Mouse (Mus musculus) liver, embryonic 13.5 days (tissue): Measurements from ENCODE around the gene Trim58. TPM values are rescaled to one million over a fixed set of nuclear protein-coding genes. Genes with fewer than 3 reads are reported as not detected.

Source experiments
- ATAC-seq: fragments of 200-750 bp; cut with Nextera tagmentation; 2 replicates; pipeline ENCODE4 v1.8.0; 2017; ENCODE audit warnings: low read depth, mild to moderate bottlenecking, moderate number of reproducible peaks, moderate library complexity
- DNase-seq: peaks from one replicate; pipeline ENCODE4 v3.0.0; 2022
- H3K27ac ChIP-seq: fragments of 300-500 bp; sonication (generic); 2 replicates; pipeline ENCODE4 v1.5.1; 2015; ENCODE audit warnings: moderate library complexity, mild to moderate bottlenecking, inconsistent platforms
- H3K27me3 ChIP-seq: fragments of 300-500 bp; sonication (generic); 2 replicates; pipeline ENCODE4 v1.6.1; 2015; ENCODE audit warnings: mild to moderate bottlenecking, inconsistent platforms
- H3K36me3 ChIP-seq: fragments of 300-500 bp; sonication (generic); 2 replicates; pipeline ENCODE4 v1.6.1; 2015; ENCODE audit warnings: mild to moderate bottlenecking, inconsistent platforms
- H3K4me1 ChIP-seq: fragments of 300-500 bp; sonication (generic); replicated peaks from 2 replicates; pipeline ENCODE4 v1.6.1; 2015; ENCODE audit warnings: inconsistent platforms
- H3K4me2 ChIP-seq: fragments of 300-500 bp; sonication (generic); 2 replicates; pipeline ENCODE4 v1.6.1; 2015; ENCODE audit warnings: inconsistent platforms, mild to moderate bottlenecking, moderate library complexity
- H3K4me3 ChIP-seq: fragments of 300-500 bp; sonication (generic); replicated peaks from 2 replicates; pipeline ENCODE4 v1.5.1; 2015; ENCODE audit warnings: mild to moderate bottlenecking, inconsistent platforms
- H3K9ac ChIP-seq: fragments of 300-500 bp; sonication (generic); 2 replicates; pipeline ENCODE4 v1.6.1; 2015; ENCODE audit warnings: mild to moderate bottlenecking, inconsistent platforms
- H3K9me3 ChIP-seq: fragments of 300-500 bp; sonication (generic); replicated peaks from 2 replicates; pipeline ENCODE4 v1.6.1; 2016; ENCODE audit warnings: inconsistent platforms
- WGBS: fragments of 180-500 bp; shearing (Covaris S2); methylation state at CpG from one replicate; pipeline ENCODE4 v1.1.7; 2015; ENCODE audit not compliant: insufficient replicate concordance; 5-methylcytosine and 5-hydroxymethylcytosine counted together
- polyA plus RNA-seq: library from polyadenylated mRNA; unstranded; fragments of >200 nt; fragmentation: Nextera tagmentation; extraction: Ambion mirVana; gene quantifications from 2 replicates; pipeline ENCODE4 v1.2.1, GENCODE M21; 2015

The Trim58 gene
- polyA plus RNA-seq, 1 experiment from 2014 or later: 9.2 TPM

- H3K27me3 ChIP-seq: 0 out of 2 replicates have a peak, but pooled peaks cover 4% of the 10 kb centered on the region
- no peaks in the 10 kb centered on the region for H3K4me1 ChIP-seq
- H3K4me3 ChIP-seq: no peak within 1 kb of the TSS
- no peak within 1 kb of the TSS for H3K4me2 ChIP-seq
- no peak within 1 kb of the TSS for H3K27ac ChIP-seq
- ATAC-seq (no peak), DNase-seq (no peak)
- no peaks in the 10 kb centered on the region for H3K36me3 ChIP-seq
- no peak within 1 kb of the TSS for H3K9ac ChIP-seq
- WGBS: 70% methylated on average over 4 of the region's 4 CpGs
- H3K9me3 ChIP-seq: no peaks in the 10 kb centered on the region
These were observed 24.3 kb upstream of the Trim58 start, which contains the start of gene 2210407C18Rik for GRCm38 (mm10) chr11:58615975-58616374. Gene 2210407C18Rik (minus strand): TSS chr11:58616075.

- Histone ChIP-seq H3K4me2 (no peak overlapping the region), H3K4me1 (no peaks in the 10 kb centered on the region), H3K27ac (no peak overlapping the region), H3K9me3 (no peaks in the 10 kb centered on the region), H3K27me3 (no peaks in the 10 kb centered on the region; the same call in 1 of the 2 replicates), H3K9ac (no peak overlapping the region), H3K4me3 (no peak overlapping the region), H3K36me3 (no peaks in the 10 kb centered on the region)
- WGBS: 43% methylated on average over 3 of the region's 3 CpGs
- ATAC-seq: no peak
- DNase-seq: no peak
These were observed 21.9 kb upstream of the Trim58 start for GRCm38 (mm10) chr11:58618369-58618768.

GRCm38 (mm10) chr11:58618793-58619192 lies 21.5 kb upstream of the Trim58 start:
- H3K4me1 ChIP-seq: no peaks in the 10 kb centered on the region
- H3K36me3 ChIP-seq: no peaks in the 10 kb centered on the region
- ATAC-seq: no peak
- no peak for DNase-seq
- H3K27ac ChIP-seq: no peak overlapping the region
- no peak overlapping the region for H3K4me3 ChIP-seq
- no peak overlapping the region for H3K4me2 ChIP-seq
- 62% methylated on average over 6 of the region's 6 CpGs for WGBS
- no peaks in the 10 kb centered on the region for H3K9me3 ChIP-seq
- H3K27me3 ChIP-seq: no peaks in the 10 kb centered on the region; the same call in 1 of the 2 replicates
- H3K9ac ChIP-seq: no peak overlapping the region

GRCm38 (mm10) chr11:58626146-58626545 lies 14.1 kb upstream of the Trim58 start:
- Histone ChIP-seq H3K27ac (no peak overlapping the region), H3K4me3 (no peak overlapping the region), H3K4me2 (no peak overlapping the region), H3K36me3 (no peaks in the 10 kb centered on the region), H3K9me3 (no peaks in the 10 kb centered on the region), H3K4me1 (no peaks in the 10 kb centered on the region), H3K9ac (no peak overlapping the region), H3K27me3 (no peaks in the 10 kb centered on the region; the same call in 1 of the 2 replicates)
- no peak for ATAC-seq
- WGBS: 48% methylated on average over 4 of the region's 4 CpGs
- DNase-seq: no peak

- Histone ChIP-seq H3K4me1 (0 out of 2 replicates have a peak, but pooled peaks cover 6% of the 10 kb centered on the region), H3K27me3 (no peaks in the 10 kb centered on the region), H3K27ac (no peak within 1 kb of the TSS), H3K9ac (no peak within 1 kb of the TSS), H3K36me3 (no peaks in the 10 kb centered on the region), H3K4me2 (no peak within 1 kb of the TSS), H3K4me3 (no peak within 1 kb of the TSS), H3K9me3 (no peaks in the 10 kb centered on the region)
- WGBS: 53% methylated on average over 5 of the region's 5 CpGs
- no peak for ATAC-seq
- no peak for DNase-seq
These were observed 9.9 kb upstream of the Trim58 start, which contains the start of gene Olfr323 for GRCm38 (mm10) chr11:58630401-58630800. Gene Olfr323 (minus strand): TSS chr11:58630501.

GRCm38 (mm10) chr11:58634878-58635277 lies 5.4 kb upstream of the Trim58 start:
- Histone ChIP-seq H3K27ac (no peak overlapping the region), H3K4me1 (peaks cover 25% of the 10 kb centered on the region), H3K4me2 (no peak overlapping the region), H3K36me3 (no peaks in the 10 kb centered on the region), H3K9ac (no peak overlapping the region), H3K27me3 (peaks cover 8% of the 10 kb centered on the region; the same call in 1 of the 2 replicates), H3K9me3 (no peaks in the 10 kb centered on the region), H3K4me3 (no peak overlapping the region)
- ATAC-seq (no peak), DNase-seq (no peak)
- 64% methylated on average over 4 of the region's 4 CpGs for WGBS

GRCm38 (mm10) chr11:58636376-58636977 lies 3.8 kb upstream of the Trim58 start:
- WGBS: 2% methylated on average over 4 of the region's 4 CpGs
- no peak for ATAC-seq
- no peak overlapping the region for H3K9ac ChIP-seq
- DNase-seq: peak; percentile 63
- peaks cover 35% of the 10 kb centered on the region for H3K4me1 ChIP-seq
- H3K9me3 ChIP-seq: no peaks in the 10 kb centered on the region
- H3K4me2 ChIP-seq: no peak overlapping the region
- H3K4me3 ChIP-seq: no peak overlapping the region
- no peaks in the 10 kb centered on the region for H3K36me3 ChIP-seq
- H3K27ac ChIP-seq: no peak overlapping the region
- peaks cover 8% of the 10 kb centered on the region; the same call in 1 of the 2 replicates for H3K27me3 ChIP-seq

- DNase-seq: no peak
These were observed 2.0 kb upstream of the Trim58 start for GRCm38 (mm10) chr11:58638176-58638701.

GRCm38 (mm10) chr11:58641057-58641456 lies 792 bp downstream of the Trim58 start:
- DNase-seq: peak; percentile 72
- peaks cover 35% of the 10 kb centered on the region for H3K36me3 ChIP-seq
- H3K27ac ChIP-seq: peak overlapping the region; percentile 100
- peak overlapping the region; percentile 98 for H3K9ac ChIP-seq
- peak overlapping the region; percentile 78 for H3K4me3 ChIP-seq
- peaks cover 8% of the 10 kb centered on the region; the same call in 1 of the 2 replicates for H3K27me3 ChIP-seq
- H3K9me3 ChIP-seq: no peaks in the 10 kb centered on the region
- 3% methylated on average over 14 of the region's 14 CpGs for WGBS
- peak overlapping the region; percentile 87 for H3K4me2 ChIP-seq
- peak; percentile 75 for ATAC-seq
- H3K4me1 ChIP-seq: peaks cover 49% of the 10 kb centered on the region

More at GRCm38 (mm10) chr11:58638176-58638701, 2.0 kb upstream of the Trim58 start:
- 70% methylated on average over 7 of the region's 7 CpGs for WGBS
- Histone ChIP-seq H3K27ac (peak overlapping the region; percentile 34; the same call in 1 of the 2 replicates), H3K27me3 (peaks cover 8% of the 10 kb centered on the region; the same call in 1 of the 2 replicates), H3K9me3 (no peaks in the 10 kb centered on the region), H3K36me3 (peaks cover 7% of the 10 kb centered on the region), H3K9ac (no peak overlapping the region), H3K4me1 (peaks cover 45% of the 10 kb centered on the region), H3K4me2 (no peak overlapping the region), H3K4me3 (no peak overlapping the region)
- ATAC-seq: no peak

- DNase-seq (peak; percentile 89), ATAC-seq (peak; percentile 97)
- Histone ChIP-seq H3K4me2 (peak overlapping the region; percentile 87), H3K36me3 (peaks cover 41% of the 10 kb centered on the region), H3K9me3 (no peaks in the 10 kb centered on the region), H3K27me3 (peaks cover 8% of the 10 kb centered on the region; the same call in 1 of the 2 replicates), H3K9ac (peak overlapping the region; percentile 98), H3K27ac (peak overlapping the region; percentile 100), H3K4me3 (peak overlapping the region; percentile 78), H3K4me1 (peaks cover 48% of the 10 kb centered on the region)
- 45% methylated on average over 13 of the region's 13 CpGs for WGBS
These were observed 1.5 kb downstream of the Trim58 start for GRCm38 (mm10) chr11:58641638-58642358.

GRCm38 (mm10) chr11:58643350-58643749 lies 3.1 kb downstream of the Trim58 start:
- no peak for ATAC-seq

More at GRCm38 (mm10) chr11:58643350-58643749, 3.1 kb downstream of the Trim58 start:
- peak; percentile 78 for DNase-seq
- H3K9me3 ChIP-seq: no peaks in the 10 kb centered on the region
- H3K4me1 ChIP-seq: peaks cover 48% of the 10 kb centered on the region
- H3K36me3 ChIP-seq: peaks cover 56% of the 10 kb centered on the region
- H3K27me3 ChIP-seq: no peaks in the 10 kb centered on the region
- peak overlapping the region; percentile 87 for H3K4me2 ChIP-seq
- H3K4me3 ChIP-seq: peak overlapping the region; percentile 78
- peak overlapping the region; percentile 80 for H3K9ac ChIP-seq
- 25% methylated on average over 6 of the region's 6 CpGs for WGBS
- H3K27ac ChIP-seq: peak overlapping the region; percentile 100
